Mouse (Mus musculus) spleen, postnatal 36 days (tissue): ENCODE measurements around the gene Amelx.

Experiments
- DNase-seq, 2 experiments: peaks; one replicate each; pipeline ENCODE4 v3.0.0; 2022; ENCODE audit warnings: low spot score in 2 of 2, mixed read lengths in 1 of 2

Amelx gene

GRCm38 (mm10) chrX:169187100-169187499 lies at the start of gene Amelx:
TSS of gene Amelx (minus strand) at chrX:169187200.
- no peak for DNase-seq

- no peak for DNase-seq
Measured at GRCm38 (mm10) chrX:169222357-169223062, 35.5 kb upstream of the Amelx start.

- DNase-seq: no peak
Measured at GRCm38 (mm10) chrX:169220064-169220463, 33.1 kb upstream of the Amelx start.

- DNase-seq: no peak
Measured at GRCm38 (mm10) chrX:169210019-169210418, 23.0 kb upstream of the Amelx start.

GRCm38 (mm10) chrX:169178634-169179033 lies 8.4 kb downstream of the Amelx start:
- DNase-seq: no peak

GRCm38 (mm10) chrX:169173796-169174195 lies 13.2 kb downstream of the Amelx start:
- no peak for DNase-seq

GRCm38 (mm10) chrX:169170981-169171380 lies 16.0 kb downstream of the Amelx start:
- DNase-seq: no peak

- DNase-seq: no peak
Measured at GRCm38 (mm10) chrX:169158385-169158784, 28.6 kb downstream of the Amelx start.

- no peak for DNase-seq
Measured at GRCm38 (mm10) chrX:169153805-169154204, 33.2 kb downstream of the Amelx start.

- no peak for DNase-seq
Measured at GRCm38 (mm10) chrX:169140467-169140866, 46.5 kb downstream of the Amelx start.

- DNase-seq: no peak
Measured at GRCm38 (mm10) chrX:169139758-169140157, 47.2 kb downstream of the Amelx start.
